Mouse (Mus musculus): Measurements from ENCODE around the gene Prdm9. TPM values are rescaled to one million over a fixed set of nuclear protein-coding genes. Genes with fewer than 3 reads are reported as not detected.
A peak's percentile ranks its signal among the peaks of the same experiment; 100 is the strongest.

The Prdm9 gene
- polyA plus RNA-seq, 1 experiment from 2014 or later = 2.1 TPM

GRCm38 (mm10) chr17:15518766-15519165 is 45.4 kb downstream of the Prdm9 start:
- no peak overlapping the region for H3K9ac ChIP-seq (ENCODE audit: low read depth, low read length)
- no peak overlapping the region for H3K4me2 ChIP-seq (ENCODE audit: low read length)
- no peaks in the 10 kb centered on the region for H3K9me3 ChIP-seq (replicated peaks; ENCODE audit: control insufficient read depth, low read length, poor library complexity, severe bottlenecking)
- no peak overlapping the region for H3K4me3 ChIP-seq (ENCODE audit: low read depth, low read length)
- H3K27ac ChIP-seq (ENCODE audit: low read length) = no peak overlapping the region
- peaks cover 55% of the 10 kb centered on the region for H3K36me3 ChIP-seq (ENCODE audit: control insufficient read depth, insufficient read depth, low read length)
- 100% methylated on average over 1 of the region's 1 CpGs for WGBS
- no peak for ATAC-seq
- H3K4me1 ChIP-seq (ENCODE audit: control insufficient read depth, insufficient read depth, low read length) = no peaks in the 10 kb centered on the region
- no peaks in the 10 kb centered on the region for H3K27me3 ChIP-seq (ENCODE audit: control insufficient read depth, insufficient read depth, low read depth, low read length)

- H3K9me3 ChIP-seq (replicated peaks; ENCODE audit: control insufficient read depth, low read length, poor library complexity, severe bottlenecking) = no peaks in the 10 kb centered on the region
- H3K27me3 ChIP-seq (ENCODE audit: control insufficient read depth, insufficient read depth, low read depth, low read length) = no peaks in the 10 kb centered on the region
- peaks cover 60% of the 10 kb centered on the region for H3K36me3 ChIP-seq (ENCODE audit: control insufficient read depth, insufficient read depth, low read length)
- H3K4me3 ChIP-seq (ENCODE audit: low read depth, low read length) = no peak overlapping the region
- H3K4me1 ChIP-seq (ENCODE audit: control insufficient read depth, insufficient read depth, low read length) = no peaks in the 10 kb centered on the region
- ATAC-seq = no peak
- WGBS = 92% methylated on average over 5 of the region's 5 CpGs
- no peak overlapping the region for H3K27ac ChIP-seq (ENCODE audit: low read length)
- no peak overlapping the region for H3K9ac ChIP-seq (ENCODE audit: low read depth, low read length)
- no peak overlapping the region for H3K4me2 ChIP-seq (ENCODE audit: low read length)
Observed at GRCm38 (mm10) chr17:15518186-15518585, 46.0 kb downstream of the Prdm9 start.

GRCm38 (mm10) chr17:15517776-15518175 is 46.4 kb downstream of the Prdm9 start:
- no peak overlapping the region for H3K4me2 ChIP-seq (ENCODE audit: low read length)
- peaks cover 60% of the 10 kb centered on the region for H3K36me3 ChIP-seq (ENCODE audit: control insufficient read depth, insufficient read depth, low read length)
- no peaks in the 10 kb centered on the region for H3K9me3 ChIP-seq (replicated peaks; ENCODE audit: control insufficient read depth, low read length, poor library complexity, severe bottlenecking)
- no peak overlapping the region for H3K9ac ChIP-seq (ENCODE audit: low read depth, low read length)
- H3K27me3 ChIP-seq (ENCODE audit: control insufficient read depth, insufficient read depth, low read depth, low read length) = no peaks in the 10 kb centered on the region
- ATAC-seq = no peak
- 71% methylated on average over 5 of the region's 5 CpGs for WGBS
- H3K4me3 ChIP-seq (ENCODE audit: low read depth, low read length) = no peak overlapping the region
- no peaks in the 10 kb centered on the region for H3K4me1 ChIP-seq (ENCODE audit: control insufficient read depth, insufficient read depth, low read length)
- H3K27ac ChIP-seq (ENCODE audit: low read length) = no peak overlapping the region

- H3K4me2 ChIP-seq (ENCODE audit: low read length) = no peak overlapping the region
- no peaks in the 10 kb centered on the region for H3K9me3 ChIP-seq (replicated peaks; ENCODE audit: control insufficient read depth, low read length, poor library complexity, severe bottlenecking)
- ATAC-seq = no peak
- no peak overlapping the region for H3K27ac ChIP-seq (ENCODE audit: low read length)
- H3K4me1 ChIP-seq (ENCODE audit: control insufficient read depth, insufficient read depth, low read length) = no peaks in the 10 kb centered on the region
- 72% methylated on average over 2 of the region's 2 CpGs for WGBS
- peaks cover 70% of the 10 kb centered on the region for H3K36me3 ChIP-seq (ENCODE audit: control insufficient read depth, insufficient read depth, low read length)
- H3K9ac ChIP-seq (ENCODE audit: low read depth, low read length) = no peak overlapping the region
- H3K27me3 ChIP-seq (ENCODE audit: control insufficient read depth, insufficient read depth, low read depth, low read length) = no peaks in the 10 kb centered on the region
- H3K4me3 ChIP-seq (ENCODE audit: low read depth, low read length) = no peak overlapping the region
Observed at GRCm38 (mm10) chr17:15510694-15511093, 53.5 kb downstream of the Prdm9 start.

- under 1% methylated on average over 63 of the region's 63 CpGs for WGBS
Observed at GRCm38 (mm10) chr17:15499656-15500394, 64.3 kb downstream of the Prdm9 start, which contains the start of the genes Psmb1 and Tbp. Gene Psmb1 (minus strand): TSS chr17:15499751. Gene Tbp (plus strand): TSS chr17:15499888.

GRCm38 (mm10) chr17:15498753-15499113 is 65.4 kb downstream of the Prdm9 start:
- 50% methylated on average over 7 of the region's 7 CpGs for WGBS

More at GRCm38 (mm10) chr17:15499656-15500394, 64.3 kb downstream of the Prdm9 start, which contains the start of the genes Psmb1 and Tbp:
- H3K4me1 ChIP-seq (ENCODE audit: control insufficient read depth, insufficient read depth, low read length) = peaks cover 35% of the 10 kb centered on the region
- H3K27ac ChIP-seq (ENCODE audit: low read length) = peak within 1 kb of the TSS; percentile 92
- H3K9me3 ChIP-seq (replicated peaks; ENCODE audit: control insufficient read depth, low read length, poor library complexity, severe bottlenecking) = no peaks in the 10 kb centered on the region
- H3K4me3 ChIP-seq (ENCODE audit: low read depth, low read length) = peak within 1 kb of the TSS; percentile 97
- H3K4me2 ChIP-seq (ENCODE audit: low read length) = peak within 1 kb of the TSS; percentile 90
- peaks cover 8% of the 10 kb centered on the region for H3K36me3 ChIP-seq (ENCODE audit: control insufficient read depth, insufficient read depth, low read length)
- H3K27me3 ChIP-seq (ENCODE audit: control insufficient read depth, insufficient read depth, low read depth, low read length) = no peaks in the 10 kb centered on the region
- peak; percentile 92 for ATAC-seq
- H3K9ac ChIP-seq (ENCODE audit: low read depth, low read length) = peak within 1 kb of the TSS; percentile 85

GRCm38 (mm10) chr17:15497882-15498752 is 66.0 kb downstream of the Prdm9 start:
- peak overlapping the region; percentile 97 for H3K4me3 ChIP-seq (ENCODE audit: low read depth, low read length)
- peak overlapping the region; percentile 85 for H3K9ac ChIP-seq (ENCODE audit: low read depth, low read length)
- H3K27me3 ChIP-seq (ENCODE audit: control insufficient read depth, insufficient read depth, low read depth, low read length) = no peaks in the 10 kb centered on the region
- peaks cover 2% of the 10 kb centered on the region; the same call in 1 of the 2 replicates for H3K36me3 ChIP-seq (ENCODE audit: control insufficient read depth, insufficient read depth, low read length)
- ATAC-seq = peak; percentile 95
- H3K9me3 ChIP-seq (replicated peaks; ENCODE audit: control insufficient read depth, low read length, poor library complexity, severe bottlenecking) = no peaks in the 10 kb centered on the region
- H3K4me1 ChIP-seq (ENCODE audit: control insufficient read depth, insufficient read depth, low read length) = peaks cover 35% of the 10 kb centered on the region
- peak overlapping the region; percentile 73 for H3K4me2 ChIP-seq (ENCODE audit: low read length)
- WGBS = under 1% methylated on average over 50 of the region's 50 CpGs
- H3K27ac ChIP-seq (ENCODE audit: low read length) = peak overlapping the region; percentile 92

More at GRCm38 (mm10) chr17:15498753-15499113, 65.4 kb downstream of the Prdm9 start:
- Histone ChIP-seq H3K4me2 (ENCODE audit: low read length) (peak overlapping the region; percentile 73), H3K9ac (ENCODE audit: low read depth, low read length) (peak overlapping the region; percentile 85), H3K4me3 (ENCODE audit: low read depth, low read length) (peak overlapping the region; percentile 97), H3K27me3 (ENCODE audit: control insufficient read depth, insufficient read depth, low read depth, low read length) (no peaks in the 10 kb centered on the region), H3K4me1 (ENCODE audit: control insufficient read depth, insufficient read depth, low read length) (peaks cover 35% of the 10 kb centered on the region), H3K36me3 (ENCODE audit: control insufficient read depth, insufficient read depth, low read length) (peaks cover 2% of the 10 kb centered on the region; the same call in 1 of the 2 replicates), H3K9me3 (replicated peaks; ENCODE audit: control insufficient read depth, low read length, poor library complexity, severe bottlenecking) (no peaks in the 10 kb centered on the region), H3K27ac (ENCODE audit: low read length) (peak overlapping the region; percentile 92)
- ATAC-seq = no peak
